Mouse (Mus musculus): Measurements from ENCODE around the gene Creg2. TPM values are rescaled to one million over a fixed set of nuclear protein-coding genes. Genes with fewer than 3 reads are reported as not detected.

Gene Creg2
- not detected for total RNA-seq (2023)

DNA sequence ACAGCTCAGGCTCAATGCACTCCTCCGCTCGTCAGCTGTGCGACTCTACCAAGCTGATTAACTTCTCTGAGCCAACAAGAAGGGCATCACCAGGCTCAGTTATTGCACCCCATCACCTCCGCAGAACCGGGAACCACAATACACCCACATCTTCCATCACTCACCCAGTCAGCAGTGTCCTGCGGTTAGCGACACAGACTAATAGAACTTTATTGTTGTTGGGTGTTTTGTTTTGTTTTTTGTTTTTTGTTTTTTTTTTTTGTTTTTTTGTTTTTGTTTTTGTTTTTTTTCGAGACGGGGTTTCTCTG is at the start of gene Creg2:
Gene Creg2 (minus strand): TSS at position 234 of the 308 bp plus-strand sequence.

DNA sequence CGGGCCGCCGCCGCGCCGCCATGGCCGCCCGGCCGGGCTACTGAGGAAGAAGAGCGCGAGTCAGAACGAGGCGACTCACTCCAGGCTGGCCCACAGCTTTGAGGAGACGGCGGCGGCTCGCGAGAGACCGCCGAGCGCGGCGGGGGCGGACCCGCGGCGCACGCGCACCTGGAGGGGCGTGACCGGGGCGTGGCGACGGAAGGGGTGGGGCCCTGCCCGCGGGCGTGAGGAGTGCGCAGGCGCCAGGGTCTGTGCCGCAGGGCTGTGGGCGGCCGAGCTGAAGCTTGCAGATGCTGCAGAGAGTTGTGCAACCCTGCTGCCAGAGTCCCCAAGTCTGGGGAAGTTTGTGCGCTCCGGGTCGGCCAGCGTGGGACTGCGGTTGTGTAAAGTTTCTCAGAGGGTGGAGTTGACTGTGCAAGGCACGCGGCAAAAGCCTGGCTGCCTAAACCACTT is 74.0 kb downstream of the Creg2 start, which contains the start of gene Rnf149:
Gene Rnf149 (minus strand): TSS at position 153 of the 453 bp plus-strand sequence.

Other genes with a start within 250 kb of the Creg2 start
- gene Tbc1d8, start 172.7 kb downstream of the Creg2 start, total RNA-seq (2023): 3.3 TPM
- 27.4 TPM for gene Cnot11, start 116.5 kb downstream of the Creg2 start, total RNA-seq (2023)
- gene Rnf149, start 74.1 kb downstream of the Creg2 start, total RNA-seq (2023): 34.0 TPM
- gene Rfx8, start 69.5 kb upstream of the Creg2 start, total RNA-seq (2023): not detected
- gene Gm3646, start 153.9 kb upstream of the Creg2 start, total RNA-seq (2023): not detected
- gene Map4k4, start 249.4 kb upstream of the Creg2 start, total RNA-seq (2023): 336 TPM

All from CD4-positive naive resting alpha-beta T cell, adult 57 days (primary cell).